Mouse (Mus musculus) hindbrain, embryonic 14.5 days (tissue): ENCODE data around the gene Hnrnpk. TPM values are rescaled to one million over a fixed set of nuclear protein-coding genes. Genes with fewer than 3 reads are reported as not detected.
"Not testable (repeated sequence)": the region's sequence is repeated elsewhere in the genome, so short reads cannot be mapped to it uniquely, and the experiment has no call there.

ENCODE experiments used
- ATAC-seq: fragments of 200-750 bp; cut with Nextera tagmentation; 2 replicates; pipeline ENCODE4 v1.8.0; 2017; ENCODE audit warnings: moderate number of reproducible peaks, mild to moderate bottlenecking, moderate TSS enrichment, moderate library complexity; ENCODE audit not compliant: low FRiP score
- DNase-seq: peaks from one replicate; pipeline ENCODE4 v3.0.0-alpha.2; 2015; ENCODE audit warnings: low spot score
- H3K27ac ChIP-seq: fragments of 300-500 bp; sonication (generic); 2 replicates; pipeline ENCODE4 v1.5.1; 2014; ENCODE audit warnings: mild to moderate bottlenecking, moderate library complexity
- H3K27me3 ChIP-seq: fragments of 300-500 bp; sonication (generic); 2 replicates; pipeline ENCODE4 v1.6.1; 2014; ENCODE audit warnings: mild to moderate bottlenecking, low read length, mixed read lengths; ENCODE audit not compliant: control insufficient read depth, insufficient read depth
- H3K36me3 ChIP-seq: fragments of 300-500 bp; sonication (generic); replicated peaks from 2 replicates; pipeline ENCODE4 v1.6.1; 2014; ENCODE audit not compliant: control insufficient read depth, insufficient read depth
- H3K4me1 ChIP-seq: fragments of 300-500 bp; sonication (generic); replicated peaks from 2 replicates; pipeline ENCODE4 v1.6.1; 2014; ENCODE audit warnings: antibody characterized with exemption, low read length, mixed read lengths; ENCODE audit not compliant: control insufficient read depth, insufficient read depth
- H3K4me2 ChIP-seq: fragments of 300-500 bp; sonication (generic); replicated peaks from 2 replicates; pipeline ENCODE4 v1.6.1; 2014; ENCODE audit warnings: mild to moderate bottlenecking, moderate library complexity
- H3K4me3 ChIP-seq: fragments of 300-500 bp; sonication (generic); replicated peaks from 2 replicates; pipeline ENCODE4 v1.5.1; 2014; ENCODE audit warnings: mild to moderate bottlenecking, low read length
- H3K9ac ChIP-seq: fragments of 300-500 bp; sonication (generic); 2 replicates; pipeline ENCODE4 v1.6.1; 2014
- H3K9me3 ChIP-seq: fragments of 300-500 bp; sonication (generic); 2 replicates; pipeline ENCODE4 v1.6.1; 2016; ENCODE audit warnings: low read length; ENCODE audit not compliant: control insufficient read depth
- WGBS: fragments of 180-500 bp; shearing (Covaris S2); extraction: QIAGEN DNeasy Blood & Tissue Kit; methylation state at CpG from one replicate; pipeline ENCODE4 v1.1.7; 2014; 5-methylcytosine and 5-hydroxymethylcytosine counted together
- polyA plus RNA-seq: library from polyadenylated mRNA; unstranded; fragments of >200 nt; fragmentation: Nextera tagmentation; extraction: Ambion mirVana; gene quantifications from 2 replicates; pipeline ENCODE4 v1.2.1, GENCODE M21; 2014

Hnrnpk gene
- polyA plus RNA-seq: 1,306 and 1,409 TPM in 2 replicates

DNA sequence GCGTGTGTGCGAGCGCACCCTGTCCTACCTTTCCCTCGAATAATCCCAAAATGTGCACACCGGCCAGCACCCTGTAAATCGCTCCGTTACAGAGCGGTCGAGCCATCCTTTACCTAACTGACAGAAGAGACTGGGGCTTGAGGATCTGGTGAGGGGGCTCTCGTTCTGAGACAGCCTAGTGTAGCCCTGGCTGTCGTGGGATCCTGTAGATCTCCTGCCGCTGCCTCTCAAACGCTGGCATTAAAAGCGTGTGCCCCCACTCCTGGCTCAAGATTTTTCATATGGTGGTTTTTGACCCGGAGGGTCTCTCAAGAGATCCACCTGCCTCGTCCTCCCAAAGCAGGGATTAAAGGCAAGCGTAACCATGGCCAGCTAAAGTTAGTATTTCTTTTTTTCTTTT is at the start of gene Hnrnpk:
Gene Hnrnpk, minus strand, starts transcription at position 101 of the 400 bp plus-strand sequence.
- ATAC-seq: not testable (repeated sequence)

DNA sequence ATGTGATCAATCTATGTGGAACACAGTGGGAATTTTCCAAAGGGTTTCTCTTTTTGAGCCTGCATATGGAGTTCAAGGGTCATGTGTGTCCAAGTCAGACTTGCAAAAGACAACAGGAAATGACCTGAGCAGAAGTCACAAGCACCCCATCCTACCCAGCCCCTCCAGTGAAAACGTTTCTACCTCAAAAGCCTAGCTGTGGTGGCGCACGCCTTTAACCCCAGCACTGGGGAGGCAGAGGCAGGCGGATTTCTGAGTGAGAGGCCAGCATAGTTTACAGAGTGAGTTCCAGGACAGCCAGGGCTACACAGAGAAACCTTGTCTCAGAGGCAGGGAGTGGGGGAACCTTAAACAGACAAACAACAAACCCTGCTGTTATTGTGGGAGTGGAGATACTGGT is 49.1 kb upstream of the Hnrnpk start:
- Histone ChIP-seq H3K9ac (no peak overlapping the region), H3K9me3 (no peaks in the 10 kb centered on the region), H3K4me1 (peaks cover 3% of the 10 kb centered on the region; the same call in 1 of the 2 replicates), H3K4me3 (no peak overlapping the region), H3K27ac (no peak overlapping the region), H3K4me2 (no peak overlapping the region), H3K27me3 (peaks cover 31% of the 10 kb centered on the region; the same call in 1 of the 2 replicates), H3K36me3 (no peaks in the 10 kb centered on the region)
- DNase-seq (no peak), ATAC-seq (no peak)
- 72% methylated on average over 4 of the region's 4 CpGs for WGBS

More for the DNA sequence above, at the start of gene Hnrnpk:
- H3K36me3 ChIP-seq: peaks cover 13% of the 10 kb centered on the region
- peak within 1 kb of the TSS; percentile 84 for H3K4me3 ChIP-seq
- peak within 1 kb of the TSS; percentile 54 for H3K4me2 ChIP-seq
- 8% methylated on average over 17 of the region's 17 CpGs for WGBS
- peaks cover 14% of the 10 kb centered on the region; the same call in 1 of the 2 replicates for H3K4me1 ChIP-seq
- DNase-seq, H3K9me3 ChIP-seq, H3K27me3 ChIP-seq: not testable (repeated sequence)
- peak within 1 kb of the TSS; percentile 100 for H3K9ac ChIP-seq
- peak within 1 kb of the TSS; percentile 100 for H3K27ac ChIP-seq

DNA sequence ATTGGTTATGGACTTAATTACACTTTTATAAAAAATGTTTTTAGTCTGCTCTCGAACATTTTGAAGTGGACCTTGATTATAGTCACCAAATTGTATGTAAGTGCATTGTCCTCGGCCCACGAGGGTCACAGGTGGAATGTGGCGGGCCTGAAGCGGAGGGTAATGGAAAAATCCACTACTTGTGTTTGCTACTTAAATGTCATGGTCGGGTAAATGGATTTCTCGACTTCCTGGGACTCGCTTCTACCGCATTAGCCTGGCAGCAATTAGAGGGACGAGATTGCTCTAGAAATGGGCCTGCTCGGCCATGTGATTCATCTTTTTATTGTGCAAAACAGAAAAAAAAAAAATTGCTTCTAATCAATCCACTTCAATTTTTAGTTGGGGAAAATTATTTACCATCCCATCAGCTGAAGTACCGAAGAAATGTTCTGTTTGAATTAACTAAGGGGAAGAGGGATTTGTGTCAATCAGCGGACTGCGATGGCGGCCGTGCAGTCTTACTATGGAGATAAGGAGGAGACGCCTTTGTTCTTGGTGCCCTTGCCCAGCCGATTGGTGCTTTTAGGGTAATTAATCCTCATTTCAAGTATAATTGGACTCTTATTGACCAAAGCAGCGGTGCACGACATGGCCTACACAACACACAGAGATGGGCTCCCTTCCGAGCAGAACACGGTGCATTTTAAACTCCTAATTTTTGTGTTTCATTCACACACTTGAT is 47.5 kb upstream of the Hnrnpk start:
- no peak for DNase-seq
- 49% methylated on average over 22 of the region's 22 CpGs for WGBS
- Histone ChIP-seq H3K9me3 (no peaks in the 10 kb centered on the region), H3K9ac (no peak overlapping the region), H3K36me3 (no peaks in the 10 kb centered on the region), H3K4me2 (no peak overlapping the region), H3K4me1 (no peaks in the 10 kb centered on the region), H3K4me3 (no peak overlapping the region), H3K27me3 (peaks cover 31% of the 10 kb centered on the region; the same call in 1 of the 2 replicates), H3K27ac (no peak overlapping the region)
- no peak for ATAC-seq

DNA sequence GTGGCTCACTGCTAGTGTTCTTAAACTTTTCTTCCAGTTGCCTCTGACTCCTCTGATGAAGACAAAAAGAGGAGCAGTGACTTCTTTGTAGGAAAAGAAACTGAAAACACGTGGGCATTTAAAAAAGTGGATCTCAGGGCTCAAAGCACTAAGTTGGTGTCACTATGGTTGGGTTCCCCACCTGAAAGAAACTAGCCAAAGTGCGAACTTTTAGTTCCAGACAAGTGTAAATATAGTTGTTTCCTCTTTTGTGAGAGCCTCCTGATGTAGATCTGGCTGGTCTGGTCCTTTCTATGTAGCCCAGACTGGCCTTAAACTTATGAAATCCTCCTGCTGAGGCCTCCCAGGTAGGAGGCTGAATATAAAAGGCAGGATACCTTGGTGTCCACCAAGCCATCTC is 43.4 kb upstream of the Hnrnpk start:
- Histone ChIP-seq H3K4me1 (no peaks in the 10 kb centered on the region; the same call in 1 of the 2 replicates), H3K36me3 (no peaks in the 10 kb centered on the region), H3K9me3 (no peaks in the 10 kb centered on the region), H3K4me3 (no peak overlapping the region), H3K27me3 (no peaks in the 10 kb centered on the region), H3K9ac (no peak overlapping the region), H3K27ac (no peak overlapping the region), H3K4me2 (no peak overlapping the region)
- no peak for DNase-seq
- ATAC-seq: no peak
- 77% methylated on average over 2 of the region's 2 CpGs for WGBS

DNA sequence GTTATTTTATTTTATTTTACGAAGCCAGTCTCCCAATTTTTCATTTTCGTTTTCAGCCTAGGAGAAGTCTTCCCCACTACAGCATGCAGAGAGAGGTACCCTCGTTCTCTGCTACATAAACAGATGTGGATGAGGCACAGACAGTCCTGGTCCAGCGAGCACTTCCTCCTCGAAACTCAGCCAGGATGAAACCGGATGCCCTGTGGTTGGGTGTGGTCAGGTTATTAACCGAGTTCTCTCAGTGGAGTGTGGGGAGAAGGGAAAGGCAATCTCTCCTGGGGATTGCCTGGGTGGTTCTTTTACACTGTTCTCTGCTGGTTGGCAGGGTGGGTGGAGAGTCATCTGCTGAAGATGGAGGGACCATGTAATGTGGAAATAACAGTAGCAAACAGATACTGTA is 40.6 kb upstream of the Hnrnpk start:
- no peaks in the 10 kb centered on the region for H3K9me3 ChIP-seq
- no peaks in the 10 kb centered on the region; the same call in 1 of the 2 replicates for H3K4me1 ChIP-seq
- DNase-seq (no peak), ATAC-seq (no peak)
- no peak overlapping the region for H3K27ac ChIP-seq
- WGBS: 70% methylated on average over 7 of the region's 7 CpGs
- H3K27me3 ChIP-seq: no peaks in the 10 kb centered on the region
- no peaks in the 10 kb centered on the region for H3K36me3 ChIP-seq
- no peak overlapping the region for H3K9ac ChIP-seq
- H3K4me3 ChIP-seq: no peak overlapping the region
- H3K4me2 ChIP-seq: no peak overlapping the region

DNA sequence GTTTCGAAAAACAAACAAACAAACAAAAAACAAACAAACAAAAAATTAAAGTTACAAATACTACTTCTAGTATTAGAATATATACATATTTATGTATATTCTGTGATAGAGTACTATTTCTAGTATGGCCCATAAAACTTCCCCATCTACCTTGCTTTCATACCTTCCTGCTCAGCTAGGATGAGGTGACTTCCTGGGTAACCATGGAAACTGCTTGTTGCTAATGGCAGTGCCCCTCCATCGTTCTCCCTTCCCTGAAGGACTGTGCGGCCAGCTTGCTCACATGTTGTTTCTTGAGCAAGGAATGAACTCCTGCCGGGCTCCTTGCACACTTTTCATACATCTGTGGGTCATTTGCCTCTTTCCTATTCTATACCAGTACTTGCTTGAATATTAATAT is 40.2 kb upstream of the Hnrnpk start:
- Histone ChIP-seq H3K27ac (no peak overlapping the region), H3K4me2 (no peak overlapping the region), H3K4me3 (no peak overlapping the region), H3K4me1 (no peaks in the 10 kb centered on the region; the same call in 1 of the 2 replicates), H3K9ac (no peak overlapping the region), H3K9me3 (no peaks in the 10 kb centered on the region), H3K36me3 (no peaks in the 10 kb centered on the region), H3K27me3 (no peaks in the 10 kb centered on the region)
- no peak for DNase-seq
- WGBS: 49% methylated on average over 4 of the region's 4 CpGs
- ATAC-seq: no peak

DNA sequence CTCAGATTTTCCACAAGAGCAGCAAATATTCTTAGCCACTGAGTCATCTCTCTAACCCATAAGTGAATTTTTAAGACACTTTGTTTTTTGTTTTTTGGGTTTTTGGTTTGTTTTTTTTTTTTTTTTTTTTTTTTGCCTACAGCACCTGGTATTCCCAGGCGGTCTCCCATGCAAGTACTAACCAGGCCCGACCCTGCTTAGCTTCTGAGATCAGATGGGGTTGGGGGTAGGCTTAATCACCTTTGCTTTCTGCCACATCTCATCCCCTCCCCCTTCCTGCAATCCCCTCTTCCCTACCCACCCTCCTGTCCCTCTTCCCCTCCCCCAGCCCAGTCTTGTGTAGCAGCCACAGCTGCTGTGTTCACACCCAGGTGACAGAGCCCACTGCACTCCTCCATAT is 36.6 kb upstream of the Hnrnpk start:
- no peaks in the 10 kb centered on the region for H3K9me3 ChIP-seq
- ATAC-seq (no peak), DNase-seq (no peak)
- H3K4me1 ChIP-seq: no peaks in the 10 kb centered on the region; the same call in 1 of the 2 replicates
- no peaks in the 10 kb centered on the region for H3K36me3 ChIP-seq
- H3K27me3 ChIP-seq: no peaks in the 10 kb centered on the region
- no peak overlapping the region for H3K27ac ChIP-seq
- no peak overlapping the region for H3K9ac ChIP-seq
- no peak overlapping the region for H3K4me3 ChIP-seq
- H3K4me2 ChIP-seq: no peak overlapping the region
- 58% methylated on average over 2 of the region's 2 CpGs for WGBS

DNA sequence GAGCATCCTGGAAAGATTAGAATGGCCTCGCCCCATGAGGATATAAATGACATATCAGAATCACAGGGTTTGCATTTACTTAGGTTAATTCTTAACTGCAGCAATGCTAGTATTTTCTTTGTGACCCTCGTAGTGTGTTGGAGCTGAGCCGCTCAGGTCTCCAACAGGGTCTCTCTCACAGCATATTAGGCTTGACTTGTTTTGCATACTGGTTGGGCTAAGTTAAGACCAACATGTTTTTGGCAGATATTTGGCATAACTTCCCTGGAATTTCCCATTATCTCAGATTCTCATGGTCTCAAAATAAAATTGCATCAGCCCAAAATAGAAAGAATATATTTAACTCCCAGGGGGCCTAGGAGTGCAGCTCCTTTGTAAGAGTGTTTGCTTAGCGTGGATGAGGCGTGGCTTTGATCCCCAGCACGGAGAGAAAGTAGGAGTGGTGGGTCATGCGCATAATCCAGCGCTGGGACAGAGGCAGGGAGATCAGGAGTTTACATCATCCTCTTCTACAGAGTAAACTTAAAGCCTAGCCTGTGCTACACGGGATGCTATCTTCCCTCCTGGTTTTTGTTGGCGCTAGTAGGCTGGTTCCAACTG is 20.0 kb upstream of the Hnrnpk start:
- H3K27ac ChIP-seq: no peak overlapping the region
- H3K4me3 ChIP-seq: no peak overlapping the region
- no peak for ATAC-seq
- H3K27me3 ChIP-seq: no peaks in the 10 kb centered on the region
- no peaks in the 10 kb centered on the region for H3K36me3 ChIP-seq
- H3K4me1 ChIP-seq: no peaks in the 10 kb centered on the region
- H3K4me2 ChIP-seq: no peak overlapping the region
- H3K9me3 ChIP-seq: no peaks in the 10 kb centered on the region
- DNase-seq: no peak
- no peak overlapping the region for H3K9ac ChIP-seq
- 66% methylated on average over 10 of the region's 10 CpGs for WGBS

DNA sequence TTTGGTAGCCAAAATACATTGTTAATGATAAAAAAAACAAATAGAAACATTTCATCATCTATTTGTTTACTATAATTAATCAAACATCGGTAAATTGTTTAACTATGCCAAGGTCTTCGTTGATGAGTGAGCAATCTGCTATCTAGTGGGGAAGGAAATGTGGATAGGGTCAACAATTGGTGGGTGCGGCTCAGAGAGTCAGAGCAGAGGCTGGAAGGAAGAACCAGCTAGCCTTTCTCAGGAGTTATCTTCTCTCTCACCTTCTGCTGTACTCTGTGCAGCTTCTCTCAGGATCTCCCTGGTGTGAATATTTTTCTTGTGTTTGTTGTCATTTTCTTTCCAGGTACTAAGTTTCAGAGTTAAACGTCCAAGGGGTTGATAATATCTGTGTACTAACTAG is 19.1 kb upstream of the Hnrnpk start:
- no peaks in the 10 kb centered on the region for H3K27me3 ChIP-seq
- 91% methylated on average over 4 of the region's 4 CpGs for WGBS
- DNase-seq: no peak
- no peak overlapping the region for H3K27ac ChIP-seq
- H3K36me3 ChIP-seq: no peaks in the 10 kb centered on the region
- H3K4me1 ChIP-seq: no peaks in the 10 kb centered on the region
- H3K9ac ChIP-seq: no peak overlapping the region
- no peak overlapping the region for H3K4me2 ChIP-seq
- no peak overlapping the region for H3K4me3 ChIP-seq
- no peak for ATAC-seq
- H3K9me3 ChIP-seq: no peaks in the 10 kb centered on the region
